In genomic region chr2:154603007-154603637, GRCm38 (mm10) we compare ENCODE assay signal across 8 mouse cellular contexts. TPM values are rescaled to one million over a fixed set of nuclear protein-coding genes. Genes with fewer than 3 reads are reported as not detected.
DNase-seq lines count a peak whose midpoint lies in the region; ATAC-seq and TF ChIP-seq lines count a peak whose summit lies in the region.

No protein-coding gene starts in this region.

- WGBS in heart, embryonic 10.5 days = 16% methylated on average over 22 of the region's 22 CpGs
- WGBS in hindbrain, embryonic 12.5 days = 17% methylated on average over 22 of the region's 22 CpGs
- 5% methylated on average over 22 of the region's 22 CpGs for WGBS in liver, embryonic 14.5 days (ENCODE audit: insufficient replicate concordance)

- ATAC-seq in hindbrain, embryonic 12.5 days (ENCODE audit: low FRiP score) = no peak; the same call in 1 of the 2 replicates
- ATAC-seq in liver, embryonic 14.5 days (ENCODE audit: insufficient read depth) = peak; percentile 55

- no peaks in the 10 kb centered on the region for H3K9me3 ChIP-seq in heart, embryonic 10.5 days
- H3K9me3 ChIP-seq in ES-Bruce4 (replicated peaks; ENCODE audit: control insufficient read depth, insufficient read depth, low read length, poor library complexity, severe bottlenecking) = no peaks in the 10 kb centered on the region
- no peaks in the 10 kb centered on the region for H3K9me3 ChIP-seq in hindbrain, embryonic 12.5 days (replicated peaks)
- H3K9me3 ChIP-seq in liver, embryonic 14.5 days (ENCODE audit: control insufficient read depth, low read length) = no peaks in the 10 kb centered on the region

- H3K36me3 ChIP-seq in heart, embryonic 10.5 days = no peaks in the 10 kb centered on the region
- no peaks in the 10 kb centered on the region for H3K36me3 ChIP-seq in ES-Bruce4 (ENCODE audit: control insufficient read depth, insufficient read depth, low read length, poor library complexity, severe bottlenecking)
- no peaks in the 10 kb centered on the region for H3K36me3 ChIP-seq in hindbrain, embryonic 12.5 days
- H3K36me3 ChIP-seq in liver, embryonic 14.5 days (replicated peaks; ENCODE audit: control insufficient read depth, insufficient read depth, low read depth) = no peaks in the 10 kb centered on the region

- peak overlapping the region; percentile 67 for H3K4me2 ChIP-seq in hindbrain, embryonic 12.5 days (replicated peaks)
- H3K4me2 ChIP-seq in liver, embryonic 14.5 days (ENCODE audit: low read depth) = peak overlapping the region; percentile 95

- H3K4me3 ChIP-seq in heart, embryonic 10.5 days = peak overlapping the region; percentile 79
- H3K4me3 ChIP-seq in ES-Bruce4 (ENCODE audit: low read depth, low read length) = peak overlapping the region; percentile 74
- peak overlapping the region; percentile 70 for H3K4me3 ChIP-seq in hindbrain, embryonic 12.5 days
- peak overlapping the region; percentile 70 to 87 for H3K4me3 ChIP-seq in liver, embryonic 14.5 days (ENCODE audit: insufficient read depth in 1 of 2, low read depth in 2 of 2, low read length in 2 of 2)

- no peak for TF ChIP-seq CTCF in ES-Bruce4 (IDR thresholded peaks at IDR 0.05; ENCODE audit: low read depth, low read length)
- no peak for TF ChIP-seq CTCF in liver, embryonic 14.5 days (IDR thresholded peaks at IDR 0.05; ENCODE audit: low read depth)

- peak overlapping the region; percentile 58 for H3K9ac ChIP-seq in ES-Bruce4 (ENCODE audit: low read depth, poor library complexity, severe bottlenecking)
- H3K9ac ChIP-seq in hindbrain, embryonic 12.5 days = peak overlapping the region; percentile 80
- H3K9ac ChIP-seq in liver, embryonic 14.5 days (replicated peaks) = peak overlapping the region; percentile 93

- H3K27me3 ChIP-seq in heart, embryonic 10.5 days (ENCODE audit: insufficient read depth, poor library complexity, severe bottlenecking) = peaks cover 6% of the 10 kb centered on the region; the same call in 1 of the 2 replicates
- H3K27me3 ChIP-seq in ES-Bruce4 (ENCODE audit: control insufficient read depth, insufficient read depth, low read length, poor library complexity, severe bottlenecking) = no peaks in the 10 kb centered on the region
- no peaks in the 10 kb centered on the region for H3K27me3 ChIP-seq in hindbrain, embryonic 12.5 days
- H3K27me3 ChIP-seq in liver, embryonic 14.5 days (ENCODE audit: control insufficient read depth, insufficient read depth, low read length) = no peaks in the 10 kb centered on the region

- peaks cover 14% of the 10 kb centered on the region for H3K4me1 ChIP-seq in heart, embryonic 10.5 days
- H3K4me1 ChIP-seq in ES-Bruce4 (ENCODE audit: control insufficient read depth, insufficient read depth, low read length) = no peaks in the 10 kb centered on the region
- H3K4me1 ChIP-seq in hindbrain, embryonic 12.5 days = peaks cover 13% of the 10 kb centered on the region
- peaks cover 14 to 21% of the 10 kb centered on the region in 2 experiments for H3K4me1 ChIP-seq in liver, embryonic 14.5 days (replicated peaks; ENCODE audit: control insufficient read depth in 2 of 2, insufficient read depth in 2 of 2, low read length in 1 of 2)

- DNase-seq in heart, embryonic 10.5 days (ENCODE audit: low spot score) = no peak
- DNase-seq in heart, postnatal 10 days = no peak
- no peak for DNase-seq in liver, embryonic 14.5 days (ENCODE audit: low read depth in 3 of 3, low spot score in 3 of 3)
- DNase-seq in cerebellum, adult 11 months = no peak
- DNase-seq in cerebellum, postnatal 25 days = no peak
- no peak for DNase-seq in cerebellum, adult 18-20 months

- TF ChIP-seq EP300 in ES-Bruce4 (IDR thresholded peaks at IDR 0.05; ENCODE audit: insufficient read depth, low read depth, low read length) = no peak
- TF ChIP-seq EP300 in liver, embryonic 14.5 days (IDR thresholded peaks at IDR 0.05; ENCODE audit: low read depth) = no peak

- no peak for TF ChIP-seq POLR2A in ES-Bruce4 (IDR thresholded peaks at IDR 0.05; ENCODE audit: insufficient read depth, low read length)

- intact Hi-C loops in heart, postnatal 10 days (cut with DNase I) = no loop called here

- H3K27ac ChIP-seq in heart, embryonic 10.5 days = peak overlapping the region; percentile 92
- H3K27ac ChIP-seq in ES-Bruce4 (ENCODE audit: insufficient read depth, low read length) = no peak overlapping the region
- H3K27ac ChIP-seq in hindbrain, embryonic 12.5 days = peak overlapping the region; percentile 26
- H3K27ac ChIP-seq in liver, embryonic 14.5 days = peak overlapping the region; percentile 87

RNA-seq across cellular contexts. Expression of gene Pxmp4, which starts 0.4 kb away (rescaled TPM):
- polyA plus RNA-seq in heart, embryonic 10.5 days (2016; fragmentation: Nextera tagmentation; extraction: Ambion mirVana) = 19.9 and 21.5 TPM in 2 replicates
- 10 to 100 TPM; 25.7 to 26.8 TPM for total RNA-seq in heart, postnatal 10 days (2021)
- 8.3 and 9.5 TPM in 2 replicates for polyA plus RNA-seq in ES-Bruce4 (2011; ENCODE audit: insufficient read depth, insufficient read length, low read depth, missing spikeins)
- polyA plus RNA-seq in hindbrain, embryonic 12.5 days (2016; fragmentation: Nextera tagmentation; extraction: Ambion mirVana) = 14.1 and 14.3 TPM in 2 replicates
- 18.7 and 27.6 TPM in 2 replicates for polyA plus RNA-seq in liver, embryonic 14.5 days (2012; rRNA removed)
- polyA plus RNA-seq in liver, embryonic 14.5 days (2014; fragmentation: Nextera tagmentation; extraction: Ambion mirVana) = 30.2 and 35.4 TPM in 2 replicates

RNA-seq across cellular contexts. Expression of gene Zfp341, which starts 10.0 kb away (rescaled TPM):
- 0.87 and 0.95 TPM in 2 replicates for polyA plus RNA-seq in heart, embryonic 10.5 days (2016; fragmentation: Nextera tagmentation; extraction: Ambion mirVana)
- total RNA-seq in heart, postnatal 10 days (2021) = 1 to 10 TPM; 2.2 to 2.9 TPM
- 3.8 and 5.0 TPM in 2 replicates for polyA plus RNA-seq in ES-Bruce4 (2011; ENCODE audit: insufficient read depth, insufficient read length, low read depth, missing spikeins)
- 1.1 and 1.3 TPM in 2 replicates for polyA plus RNA-seq in hindbrain, embryonic 12.5 days (2016; fragmentation: Nextera tagmentation; extraction: Ambion mirVana)
- 3.6 and 3.9 TPM in 2 replicates for polyA plus RNA-seq in liver, embryonic 14.5 days (2012; rRNA removed)
- polyA plus RNA-seq in liver, embryonic 14.5 days (2014; fragmentation: Nextera tagmentation; extraction: Ambion mirVana) = 1.1 and 2.2 TPM in 2 replicates

RNA-seq across cellular contexts. Expression of gene 4930519P11Rik, which starts 10.1 kb away (rescaled TPM):
- polyA plus RNA-seq in heart, embryonic 10.5 days (2016; fragmentation: Nextera tagmentation; extraction: Ambion mirVana) = 0.32 and 0.69 TPM in 2 replicates
- total RNA-seq in heart, postnatal 10 days (2021) = not detected
- not detected in 2 replicates for polyA plus RNA-seq in ES-Bruce4 (2011; ENCODE audit: insufficient read depth, insufficient read length, low read depth, missing spikeins)
- polyA plus RNA-seq in hindbrain, embryonic 12.5 days (2016; fragmentation: Nextera tagmentation; extraction: Ambion mirVana) = not detected in 2 replicates
- polyA plus RNA-seq in liver, embryonic 14.5 days (2012; rRNA removed) = 0.35 TPM in 1 of 2 replicates, not detected in the other
- polyA plus RNA-seq in liver, embryonic 14.5 days (2014; fragmentation: Nextera tagmentation; extraction: Ambion mirVana) = 0.32 TPM in 1 of 2 replicates, not detected in the other

RNA-seq across cellular contexts. Expression of gene E2f1, which starts 33.4 kb away (rescaled TPM):
- polyA plus RNA-seq in heart, embryonic 10.5 days (2016; fragmentation: Nextera tagmentation; extraction: Ambion mirVana) = 18.0 and 18.6 TPM in 2 replicates
- total RNA-seq in heart, postnatal 10 days (2021) = 10 to 100 TPM; 10.2 to 10.4 TPM
- 27.0 and 28.0 TPM in 2 replicates for polyA plus RNA-seq in ES-Bruce4 (2011; ENCODE audit: insufficient read depth, insufficient read length, low read depth, missing spikeins)
- 25.0 and 30.7 TPM in 2 replicates for polyA plus RNA-seq in hindbrain, embryonic 12.5 days (2016; fragmentation: Nextera tagmentation; extraction: Ambion mirVana)
- 26.2 and 26.4 TPM in 2 replicates for polyA plus RNA-seq in liver, embryonic 14.5 days (2012; rRNA removed)
- polyA plus RNA-seq in liver, embryonic 14.5 days (2014; fragmentation: Nextera tagmentation; extraction: Ambion mirVana) = 6.0 and 7.6 TPM in 2 replicates

RNA-seq across cellular contexts. Expression of gene Necab3, which starts 44.4 kb away (rescaled TPM):
- polyA plus RNA-seq in heart, embryonic 10.5 days (2016; fragmentation: Nextera tagmentation; extraction: Ambion mirVana) = 0.94 and 1.6 TPM in 2 replicates
- total RNA-seq in heart, postnatal 10 days (2021) = 1 to 10 TPM; 1.3 to 1.8 TPM
- polyA plus RNA-seq in ES-Bruce4 (2011; ENCODE audit: insufficient read depth, insufficient read length, low read depth, missing spikeins) = 4.0 and 5.1 TPM in 2 replicates
- 11.6 and 12.3 TPM in 2 replicates for polyA plus RNA-seq in hindbrain, embryonic 12.5 days (2016; fragmentation: Nextera tagmentation; extraction: Ambion mirVana)
- polyA plus RNA-seq in liver, embryonic 14.5 days (2012; rRNA removed) = 0.80 and 1.7 TPM in 2 replicates
- 0.87 and 0.96 TPM in 2 replicates for polyA plus RNA-seq in liver, embryonic 14.5 days (2014; fragmentation: Nextera tagmentation; extraction: Ambion mirVana)
